Mouse (Mus musculus) forebrain, embryonic 16.5 days (tissue): ENCODE measurements around the gene Sept9. TPM values are rescaled to one million over a fixed set of nuclear protein-coding genes. Genes with fewer than 3 reads are reported as not detected.

Experiments used
- ATAC-seq: fragments of 200-750 bp; cut with Nextera tagmentation; 2 replicates; pipeline ENCODE4 v1.8.0; 2017; ENCODE audit warnings: mild to moderate bottlenecking, moderate library complexity
- H3K27ac ChIP-seq: fragments of 300-500 bp; sonication (generic); 2 replicates; pipeline ENCODE4 v1.5.1; 2014; ENCODE audit warnings: low read length, control low read depth
- H3K27me3 ChIP-seq: fragments of 300-500 bp; sonication (generic); replicated peaks from 2 replicates; pipeline ENCODE4 v1.6.1; 2014; ENCODE audit warnings: low read length; ENCODE audit not compliant: control insufficient read depth, insufficient read depth
- H3K36me3 ChIP-seq: fragments of 300-500 bp; sonication (generic); 2 replicates; pipeline ENCODE4 v1.6.1; 2014; ENCODE audit not compliant: control insufficient read depth, insufficient read depth
- H3K4me1 ChIP-seq: fragments of 300-500 bp; sonication (generic); replicated peaks from 2 replicates; pipeline ENCODE4 v1.6.1; 2014; ENCODE audit warnings: low read length; ENCODE audit not compliant: control insufficient read depth, insufficient read depth
- H3K4me2 ChIP-seq: fragments of 300-500 bp; sonication (generic); 2 replicates; pipeline ENCODE4 v1.6.1; 2014; ENCODE audit warnings: mild to moderate bottlenecking, low read length, control low read depth
- H3K4me3 ChIP-seq: fragments of 300-500 bp; sonication (generic); replicated peaks from 2 replicates; pipeline ENCODE4 v1.5.1; 2014; ENCODE audit warnings: mild to moderate bottlenecking, low read length, control low read depth
- H3K9ac ChIP-seq: fragments of 300-500 bp; sonication (generic); replicated peaks from 2 replicates; pipeline ENCODE4 v1.6.1; 2014; ENCODE audit warnings: low read depth, low read length, control low read depth
- H3K9me3 ChIP-seq: fragments of 300-500 bp; sonication (generic); 2 replicates; pipeline ENCODE4 v1.6.1; 2016; ENCODE audit warnings: low read length; ENCODE audit not compliant: control insufficient read depth
- WGBS: fragments of 180-500 bp; shearing (Covaris S2); extraction: QIAGEN DNeasy Blood & Tissue Kit; methylation state at CpG from one replicate; pipeline ENCODE4 v1.1.7; 2014; 5-methylcytosine and 5-hydroxymethylcytosine counted together
- polyA plus RNA-seq: library from polyadenylated mRNA; unstranded; fragments of >200 nt; fragmentation: Nextera tagmentation; extraction: Ambion mirVana; gene quantifications from 2 replicates; pipeline ENCODE4 v1.2.1, GENCODE M21; 2015

Gene Sept9
- polyA plus RNA-seq, 1 experiment from 2014 or later = 120 TPM

- no peak for ATAC-seq
Measured at GRCm38 (mm10) chr11:117344339-117345021, 145.0 kb downstream of the Sept9 start.

GRCm38 (mm10) chr11:117345022-117345765, 145.7 kb downstream of the Sept9 start:
- H3K36me3 ChIP-seq = no peaks in the 10 kb centered on the region
- H3K9ac ChIP-seq = no peak overlapping the region
- WGBS = 5% methylated on average over 12 of the region's 12 CpGs
- H3K9me3 ChIP-seq = no peaks in the 10 kb centered on the region
- peak overlapping the region; percentile 78 for H3K27ac ChIP-seq
- peak; percentile 78 for ATAC-seq
- H3K4me2 ChIP-seq = peak overlapping the region; percentile 6
- no peak overlapping the region for H3K4me3 ChIP-seq
- no peaks in the 10 kb centered on the region for H3K27me3 ChIP-seq
- peaks cover 89% of the 10 kb centered on the region for H3K4me1 ChIP-seq

More at GRCm38 (mm10) chr11:117344339-117345021, 145.0 kb downstream of the Sept9 start:
- Histone ChIP-seq H3K36me3 (no peaks in the 10 kb centered on the region), H3K4me3 (no peak overlapping the region), H3K27me3 (no peaks in the 10 kb centered on the region), H3K27ac (peak overlapping the region; percentile 78), H3K9me3 (no peaks in the 10 kb centered on the region), H3K9ac (no peak overlapping the region), H3K4me2 (peak overlapping the region; percentile 6; the same call in 1 of the 2 replicates), H3K4me1 (peaks cover 92% of the 10 kb centered on the region)
- 36% methylated on average over 11 of the region's 11 CpGs for WGBS

- Histone ChIP-seq H3K4me3 (no peak overlapping the region), H3K27ac (no peak overlapping the region), H3K9me3 (no peaks in the 10 kb centered on the region), H3K9ac (no peak overlapping the region), H3K4me1 (peaks cover 68% of the 10 kb centered on the region), H3K4me2 (no peak overlapping the region), H3K27me3 (no peaks in the 10 kb centered on the region), H3K36me3 (peaks cover 8% of the 10 kb centered on the region; the same call in 1 of the 2 replicates)
- WGBS = 77% methylated on average over 4 of the region's 4 CpGs
- ATAC-seq = no peak
Measured at GRCm38 (mm10) chr11:117347256-117347655, 147.8 kb downstream of the Sept9 start.

- Histone ChIP-seq H3K27me3 (no peaks in the 10 kb centered on the region), H3K4me2 (no peak overlapping the region), H3K36me3 (peaks cover 13% of the 10 kb centered on the region; the same call in 1 of the 2 replicates), H3K4me3 (no peak overlapping the region), H3K27ac (no peak overlapping the region), H3K4me1 (peaks cover 58% of the 10 kb centered on the region), H3K9ac (no peak overlapping the region), H3K9me3 (no peaks in the 10 kb centered on the region)
- WGBS = 60% methylated on average over 10 of the region's 10 CpGs
- ATAC-seq = no peak
Measured at GRCm38 (mm10) chr11:117348429-117349103, 149.1 kb downstream of the Sept9 start.

GRCm38 (mm10) chr11:117349429-117350363, 150.2 kb downstream of the Sept9 start:
- no peaks in the 10 kb centered on the region for H3K27me3 ChIP-seq
- H3K4me1 ChIP-seq = peaks cover 47% of the 10 kb centered on the region
- peaks cover 20% of the 10 kb centered on the region for H3K36me3 ChIP-seq
- no peak for ATAC-seq
- no peaks in the 10 kb centered on the region for H3K9me3 ChIP-seq
- H3K4me2 ChIP-seq = no peak overlapping the region
- no peak overlapping the region for H3K9ac ChIP-seq
- no peak overlapping the region; the same call in 1 of the 2 replicates for H3K27ac ChIP-seq
- WGBS = 51% methylated on average over 20 of the region's 20 CpGs
- H3K4me3 ChIP-seq = no peak overlapping the region

- ATAC-seq = no peak
- H3K4me1 ChIP-seq = peaks cover 38% of the 10 kb centered on the region
- no peaks in the 10 kb centered on the region for H3K27me3 ChIP-seq
- peaks cover 30% of the 10 kb centered on the region for H3K36me3 ChIP-seq
- H3K4me3 ChIP-seq = no peak overlapping the region
- no peak overlapping the region for H3K9ac ChIP-seq
- H3K9me3 ChIP-seq = no peaks in the 10 kb centered on the region
- 91% methylated on average over 11 of the region's 11 CpGs for WGBS
- H3K27ac ChIP-seq = no peak overlapping the region
- H3K4me2 ChIP-seq = no peak overlapping the region
Measured at GRCm38 (mm10) chr11:117350462-117351222, 151.2 kb downstream of the Sept9 start.

- H3K9me3 ChIP-seq = no peaks in the 10 kb centered on the region
- H3K36me3 ChIP-seq = peaks cover 49% of the 10 kb centered on the region
- H3K4me3 ChIP-seq = no peak overlapping the region
- H3K9ac ChIP-seq = no peak overlapping the region
- no peak overlapping the region for H3K27ac ChIP-seq
- peaks cover 17% of the 10 kb centered on the region for H3K4me1 ChIP-seq
- no peaks in the 10 kb centered on the region for H3K27me3 ChIP-seq
- no peak for ATAC-seq
- 90% methylated on average over 11 of the region's 11 CpGs for WGBS
- no peak overlapping the region for H3K4me2 ChIP-seq
Measured at GRCm38 (mm10) chr11:117353126-117353525, 153.7 kb downstream of the Sept9 start.

GRCm38 (mm10) chr11:117354107-117354506, 154.6 kb downstream of the Sept9 start:
- Histone ChIP-seq H3K27ac (no peak overlapping the region), H3K36me3 (peaks cover 52% of the 10 kb centered on the region), H3K27me3 (no peaks in the 10 kb centered on the region), H3K9ac (no peak overlapping the region), H3K4me3 (no peak overlapping the region), H3K4me2 (no peak overlapping the region), H3K9me3 (no peaks in the 10 kb centered on the region), H3K4me1 (peaks cover 7% of the 10 kb centered on the region)
- no peak for ATAC-seq
- WGBS = 89% methylated on average over 4 of the region's 4 CpGs
